Mouse (Mus musculus): ENCODE measurements around the gene Psmb5.

Psmb5 gene

GRCm38 (mm10) chr14:54592319-54592934, 25.4 kb downstream of the Psmb5 start:
- in situ Hi-C loops (cut with MboI) = no loop called here

- in situ Hi-C loops (cut with MboI) = no loop called here
Measured at GRCm38 (mm10) chr14:54591056-54591455, 26.8 kb downstream of the Psmb5 start.

- in situ Hi-C loops (cut with MboI) = no loop called here
Measured at GRCm38 (mm10) chr14:54583681-54584338, 34.0 kb downstream of the Psmb5 start.

- in situ Hi-C loops (cut with MboI) = no loop called here
Measured at GRCm38 (mm10) chr14:54582536-54582935, 35.3 kb downstream of the Psmb5 start.

- in situ Hi-C loops (cut with MboI) = no loop called here
Measured at GRCm38 (mm10) chr14:54579638-54580037, 38.2 kb downstream of the Psmb5 start.

GRCm38 (mm10) chr14:54578063-54578462, 39.8 kb downstream of the Psmb5 start:
- in situ Hi-C loops (cut with MboI) = no loop called here

GRCm38 (mm10) chr14:54577089-54577982, 40.5 kb downstream of the Psmb5 start, which contains the start of gene Ajuba:
Ajuba (minus strand) TSS chr14:54577558.
- in situ Hi-C loops (cut with MboI) = no loop called here

- in situ Hi-C loops (cut with MboI) = no loop called here
Measured at GRCm38 (mm10) chr14:54576241-54577088, 41.4 kb downstream of the Psmb5 start.

GRCm38 (mm10) chr14:54575631-54576030, 42.2 kb downstream of the Psmb5 start:
- in situ Hi-C loops (cut with MboI) = no loop called here

GRCm38 (mm10) chr14:54575031-54575430, 42.8 kb downstream of the Psmb5 start:
- in situ Hi-C loops (cut with MboI) = no loop called here

- in situ Hi-C loops (cut with MboI) = no loop called here
Measured at GRCm38 (mm10) chr14:54574253-54574652, 43.6 kb downstream of the Psmb5 start.

GRCm38 (mm10) chr14:54572790-54573736, 44.8 kb downstream of the Psmb5 start:
- in situ Hi-C loops (cut with MboI) = no loop called here

- in situ Hi-C loops (cut with MboI) = no loop called here
Measured at GRCm38 (mm10) chr14:54572122-54572521, 45.7 kb downstream of the Psmb5 start.

- in situ Hi-C loops (cut with MboI) = no loop called here
Measured at GRCm38 (mm10) chr14:54569451-54570392, 48.1 kb downstream of the Psmb5 start.

GRCm38 (mm10) chr14:54568694-54569414, 49.0 kb downstream of the Psmb5 start:
- in situ Hi-C loops (cut with MboI) = no loop called here

All from mature B cell (primary cell).